Mouse (Mus musculus) B cell, adult 2 months (primary cell): Measurements from ENCODE around the gene Snrnp27.

Source experiments
- DNase-seq, 2 experiments: peaks; one replicate each; pipeline ENCODE4 v3.0.0; 2022

Snrnp27 gene

DNA sequence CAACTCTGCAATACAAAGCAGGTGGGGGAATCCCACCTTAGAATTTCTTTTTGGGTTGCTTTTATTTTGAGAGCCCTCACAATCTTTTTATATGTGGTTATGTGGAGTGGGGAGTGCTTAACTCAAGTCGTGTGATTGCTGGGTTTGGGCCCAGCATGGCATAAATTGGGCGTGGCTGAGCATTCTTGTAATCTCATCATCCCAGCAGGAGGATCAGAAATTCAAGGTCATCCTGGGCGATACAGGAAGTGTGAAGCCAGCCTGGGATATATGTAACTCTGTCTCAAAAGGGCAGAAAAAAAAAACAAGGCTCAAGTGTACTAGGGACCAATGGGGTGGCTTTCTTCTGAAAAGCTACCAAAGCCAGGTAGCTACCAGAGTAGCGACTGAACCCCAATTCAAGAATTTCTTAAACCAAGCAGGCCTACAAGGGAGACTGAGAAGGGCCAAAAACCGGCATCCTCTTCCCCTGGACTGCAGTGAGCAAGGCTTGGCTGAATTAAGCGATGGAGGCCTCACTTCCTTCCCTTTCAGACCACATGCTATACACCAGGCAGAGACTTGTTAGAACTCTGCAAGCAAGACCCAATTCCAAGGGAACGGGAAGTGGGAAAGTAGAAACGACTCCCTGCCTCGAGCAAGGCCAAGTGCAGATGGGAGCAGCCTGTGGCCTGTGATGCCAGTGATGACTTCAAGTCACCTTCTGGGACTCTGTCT lies 24.0 kb downstream of the Snrnp27 start:
- no peak for DNase-seq

DNA sequence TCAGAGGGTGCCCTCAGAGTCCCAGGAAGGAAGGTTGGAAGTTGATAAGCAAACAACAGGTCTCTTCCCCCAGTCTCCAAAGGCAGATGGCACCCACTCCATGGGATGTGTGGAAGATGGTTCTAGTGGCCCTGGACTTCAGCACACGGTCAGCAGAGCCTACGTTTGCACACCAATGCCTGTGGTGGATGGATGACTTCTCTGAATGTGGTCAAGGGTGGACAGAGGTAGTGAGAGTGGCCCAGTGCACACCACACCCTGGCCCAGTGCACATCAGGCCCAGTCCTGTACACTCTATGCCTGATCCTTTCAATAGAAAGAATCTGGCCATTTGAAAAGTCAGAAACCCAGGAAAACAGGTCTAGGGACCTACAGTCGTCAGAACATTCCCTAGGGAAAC lies 25.8 kb downstream of the Snrnp27 start:
- no peak for DNase-seq

DNA sequence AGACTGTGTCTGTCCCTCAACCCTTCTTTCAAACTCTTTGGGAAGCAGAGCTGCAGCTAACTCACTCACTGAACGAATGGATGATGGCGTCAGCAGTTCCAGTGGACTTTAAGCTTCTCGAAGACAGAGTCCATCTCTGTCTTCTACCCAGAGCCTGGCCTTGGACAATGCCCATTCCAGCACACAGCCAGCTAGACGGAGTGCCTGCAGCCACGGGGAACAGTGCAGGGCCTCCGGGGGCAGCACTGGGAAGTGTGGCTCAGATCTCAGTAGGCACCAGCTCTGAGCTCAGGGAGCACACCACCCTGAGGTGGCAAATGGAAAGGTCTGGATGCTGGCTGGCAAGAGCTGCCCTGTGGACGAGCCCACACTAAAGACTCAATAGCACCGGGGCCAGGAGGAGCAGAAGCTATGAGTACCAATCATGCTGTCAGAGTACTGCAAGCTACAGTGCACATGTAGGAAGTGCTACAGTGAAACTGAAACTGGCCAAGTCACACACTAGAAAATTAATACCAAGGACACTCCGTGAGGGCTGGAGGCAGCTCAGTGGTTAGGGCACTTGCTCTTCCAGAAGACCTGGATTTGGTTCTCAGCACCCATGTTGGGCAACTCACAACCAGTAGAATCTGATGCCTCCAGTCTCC lies 29.9 kb downstream of the Snrnp27 start:
- peak; percentile 42 to 52 for DNase-seq

DNA sequence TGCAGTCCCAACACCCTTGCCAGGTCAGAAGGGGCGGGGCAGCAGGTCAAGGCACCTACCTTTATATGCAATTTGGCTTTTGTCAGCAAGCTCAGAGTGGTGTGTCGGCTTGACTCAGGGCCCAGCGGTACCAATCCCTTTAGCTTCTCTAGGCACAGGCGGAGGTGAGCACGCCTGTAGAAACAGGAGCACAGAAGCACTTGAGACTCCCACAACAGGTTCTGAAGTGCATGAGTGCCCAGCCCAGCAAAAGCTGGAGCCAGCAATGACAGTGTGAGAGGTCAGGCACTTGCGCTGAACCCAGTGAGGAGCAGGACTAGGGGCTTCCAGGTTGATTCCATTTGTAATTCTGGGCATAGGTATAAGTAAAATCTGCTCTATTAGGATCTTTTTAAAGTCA lies 31.3 kb downstream of the Snrnp27 start:
- no peak for DNase-seq

DNA sequence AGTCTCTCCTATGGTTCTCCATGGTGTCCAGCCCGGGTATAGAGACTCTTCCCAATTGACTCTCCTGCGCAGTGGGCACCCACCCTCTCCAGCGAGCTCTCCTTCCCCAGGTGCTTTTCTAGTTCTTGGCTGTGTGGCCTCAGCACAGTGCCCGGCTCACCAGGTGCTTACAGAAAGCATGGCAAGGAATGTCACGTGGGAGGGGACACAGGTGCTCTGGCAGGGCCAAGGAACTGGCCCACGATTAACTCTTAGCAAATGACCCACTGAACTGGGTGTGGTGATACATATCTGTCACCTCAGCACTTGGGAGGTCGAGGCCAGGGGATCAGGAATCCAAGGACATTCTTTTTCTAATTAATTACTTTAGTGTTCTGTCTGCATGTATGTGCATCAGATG lies 38.2 kb downstream of the Snrnp27 start:
- DNase-seq, result no peak

DNA sequence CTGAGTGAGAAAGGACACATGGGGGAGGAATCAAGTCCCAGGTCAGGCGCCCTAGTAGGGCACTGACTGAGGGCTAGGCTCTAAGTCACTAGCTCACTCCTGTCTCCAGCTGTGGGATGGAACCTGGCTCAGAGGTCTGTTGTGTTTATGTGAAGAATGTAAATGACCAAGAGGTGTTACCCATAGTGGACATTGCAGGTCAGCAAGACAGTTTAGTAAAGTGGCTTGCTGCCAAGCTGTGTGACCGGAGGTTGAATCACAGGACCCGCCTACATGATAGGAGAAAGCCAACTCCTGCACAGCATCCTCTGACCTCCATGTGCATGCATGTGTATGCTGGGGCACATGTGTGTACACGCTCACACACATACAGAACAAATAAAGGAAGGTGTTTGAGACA lies 38.8 kb downstream of the Snrnp27 start:
- no peak for DNase-seq

DNA sequence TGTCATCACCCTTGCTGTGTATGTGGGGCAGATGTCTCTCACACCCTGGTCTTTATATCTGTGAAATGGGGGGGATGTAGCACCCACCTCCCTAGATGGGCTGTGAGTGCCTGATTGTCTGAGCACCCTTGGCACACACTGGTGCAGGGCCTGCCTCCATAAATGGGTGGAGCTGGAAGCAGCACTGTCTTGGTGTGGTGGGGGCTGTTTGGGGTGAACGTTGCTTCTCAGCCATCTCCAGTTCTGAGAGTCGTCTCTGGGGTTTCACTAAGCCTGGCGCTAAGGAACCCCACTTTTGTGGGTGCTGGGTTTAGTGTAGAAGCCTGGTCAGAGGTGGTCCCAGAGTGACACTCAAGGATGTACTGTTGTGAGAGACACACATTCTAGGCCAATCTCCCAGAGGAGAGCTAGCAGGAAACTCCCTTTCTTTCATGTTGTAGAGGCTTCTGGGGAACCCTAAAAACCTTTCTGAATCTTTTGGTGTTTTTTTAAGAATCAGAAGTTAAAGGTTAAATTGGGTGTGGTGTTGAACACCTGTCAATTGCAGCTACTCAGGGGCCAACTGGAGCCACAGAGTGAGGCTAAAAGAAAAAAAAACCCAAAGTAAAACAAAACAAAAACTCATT lies 39.4 kb downstream of the Snrnp27 start:
- DNase-seq, result no peak

DNA sequence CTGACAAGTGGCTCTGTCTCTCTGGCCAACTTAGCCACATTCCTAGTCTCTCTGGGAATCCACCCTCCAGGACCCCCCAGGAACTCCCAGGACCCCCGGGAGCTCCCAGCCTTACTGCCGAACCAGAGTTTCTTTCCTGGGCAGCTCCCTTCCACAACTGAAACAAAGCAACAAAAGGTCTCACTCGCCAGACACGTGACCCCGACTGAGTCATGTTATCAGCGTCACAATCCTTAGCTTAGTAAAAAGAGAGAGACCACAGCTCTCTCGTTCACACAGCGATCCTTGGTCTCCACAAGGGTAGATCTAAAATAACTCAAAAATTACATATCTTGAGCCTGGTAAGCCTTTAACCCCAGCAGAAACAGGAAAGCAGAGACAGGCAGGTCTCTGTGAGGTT lies 42.6 kb downstream of the Snrnp27 start:
- no peak for DNase-seq

DNA sequence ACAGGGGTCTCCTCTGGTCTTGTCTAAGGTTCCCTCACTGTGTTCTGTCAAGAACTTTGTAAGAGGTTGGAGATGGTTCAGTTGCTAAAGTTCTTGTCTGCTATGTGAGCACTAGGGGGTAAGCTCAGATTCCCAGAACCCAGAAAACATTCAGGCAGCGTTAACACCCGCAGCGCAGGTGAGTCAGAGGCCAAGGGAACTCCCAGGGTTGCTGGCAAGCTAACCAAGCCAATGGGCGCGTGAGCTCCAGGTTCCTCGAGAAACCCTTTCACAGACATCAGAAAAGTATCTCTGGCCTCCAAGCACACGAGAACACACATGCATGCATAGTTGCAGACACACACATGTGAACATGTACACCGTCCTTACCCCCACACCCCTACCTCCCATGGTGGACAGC lies 43.5 kb downstream of the Snrnp27 start:
- no peak for DNase-seq

DNA sequence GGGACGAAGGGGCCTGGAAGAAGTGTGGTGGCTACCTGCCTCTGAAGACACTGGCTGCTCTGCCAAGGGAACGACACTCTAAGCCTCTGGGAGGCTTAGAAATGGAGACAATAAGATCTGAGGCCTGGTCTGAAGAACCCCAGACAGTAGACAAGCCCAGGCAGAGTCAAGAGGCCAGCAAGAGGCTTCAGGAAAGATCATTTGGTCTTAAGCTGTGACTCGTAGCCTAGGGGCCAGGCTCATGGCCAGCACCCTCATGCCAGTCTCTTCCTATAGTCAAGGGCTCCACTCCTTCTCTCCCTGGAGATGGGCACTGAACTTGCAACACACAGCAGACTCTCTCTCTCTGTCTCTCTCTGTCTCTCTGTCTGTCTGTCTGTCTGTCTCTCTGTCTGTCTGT lies 44.2 kb downstream of the Snrnp27 start:
- no peak for DNase-seq

DNA sequence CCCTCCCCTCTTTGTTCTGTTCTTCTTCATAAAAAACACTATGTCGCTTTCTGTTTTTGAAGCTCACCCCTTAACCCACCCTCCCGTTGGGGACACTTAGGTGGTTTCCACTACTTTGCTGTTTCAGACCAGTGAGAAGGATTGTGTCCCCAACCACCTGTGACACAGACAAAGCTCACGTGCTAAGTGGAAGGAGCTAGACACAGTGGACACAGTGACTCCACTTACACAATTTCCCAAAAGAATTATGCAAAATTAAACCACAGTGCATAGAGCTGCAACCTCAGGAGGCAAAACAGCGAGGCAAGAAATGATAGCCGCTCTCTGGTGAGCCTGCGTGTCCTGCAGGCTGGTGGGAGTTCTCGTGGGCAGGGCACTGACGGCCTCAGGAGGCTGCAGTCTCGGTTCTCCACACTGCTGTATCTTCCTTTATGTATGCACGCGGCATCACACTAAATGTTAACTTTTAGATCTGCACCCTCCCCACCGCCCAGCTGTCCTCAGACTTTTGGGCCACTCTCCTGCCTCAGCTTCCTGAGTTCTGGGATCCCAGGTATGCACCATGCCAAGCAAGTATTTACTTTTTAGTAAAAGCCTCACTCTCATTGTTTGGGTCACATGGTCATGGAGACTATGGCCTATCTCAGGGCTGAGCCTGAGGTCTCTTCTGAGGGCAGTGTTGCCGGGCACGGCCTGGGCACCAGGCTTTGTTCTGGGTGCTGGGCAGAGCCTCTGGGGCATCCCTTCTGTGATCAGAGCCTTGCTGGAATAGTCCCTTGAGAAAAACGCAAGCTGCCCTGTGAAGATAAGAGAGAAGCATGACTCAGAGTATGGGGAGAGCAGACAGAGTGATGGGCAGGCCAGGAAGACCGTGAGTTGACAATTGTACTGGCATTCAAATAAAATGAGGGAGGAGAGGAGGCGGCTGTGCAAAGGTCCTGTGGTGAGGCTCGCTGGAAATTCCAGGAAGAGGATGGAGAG lies 44.9 kb downstream of the Snrnp27 start:
- no peak for DNase-seq

DNA sequence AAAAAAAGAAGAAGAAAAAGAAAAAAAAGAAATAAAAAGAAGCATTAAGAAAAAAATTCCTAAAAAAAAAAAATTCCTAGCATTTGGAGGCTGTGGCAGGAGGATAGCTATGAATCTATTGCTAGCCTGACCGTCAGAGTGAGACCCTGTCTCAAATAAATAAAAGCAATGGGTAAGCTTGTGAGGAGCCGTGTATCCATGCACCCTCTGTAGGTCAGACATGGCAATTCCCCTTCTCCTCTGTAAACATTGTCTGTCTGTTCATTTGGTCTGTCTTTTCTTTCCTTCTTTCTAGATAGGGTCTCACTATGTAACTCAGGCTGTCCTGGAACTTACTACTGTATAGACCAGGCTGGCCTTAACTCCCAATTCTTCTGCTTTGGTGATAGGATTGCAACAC lies 45.9 kb downstream of the Snrnp27 start:
- no peak for DNase-seq

DNA sequence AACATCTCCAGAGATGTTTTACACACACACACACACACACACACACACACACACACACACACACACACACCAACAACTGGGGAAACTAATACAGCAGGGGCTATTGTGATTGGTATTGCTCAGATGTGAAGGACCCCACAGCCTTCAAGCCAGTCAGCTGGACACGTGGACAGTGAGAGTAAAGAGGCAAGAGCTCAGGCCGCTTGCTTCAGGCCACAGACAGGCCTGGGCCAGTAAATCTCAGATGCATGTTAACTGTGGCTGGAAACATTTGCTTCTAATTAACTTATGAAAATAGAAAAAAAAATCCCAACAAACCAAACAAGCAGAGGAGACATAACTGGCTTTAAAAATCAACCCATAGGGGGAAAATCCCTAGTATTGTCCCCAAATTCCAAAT lies 46.5 kb downstream of the Snrnp27 start:
- DNase-seq, result no peak

DNA sequence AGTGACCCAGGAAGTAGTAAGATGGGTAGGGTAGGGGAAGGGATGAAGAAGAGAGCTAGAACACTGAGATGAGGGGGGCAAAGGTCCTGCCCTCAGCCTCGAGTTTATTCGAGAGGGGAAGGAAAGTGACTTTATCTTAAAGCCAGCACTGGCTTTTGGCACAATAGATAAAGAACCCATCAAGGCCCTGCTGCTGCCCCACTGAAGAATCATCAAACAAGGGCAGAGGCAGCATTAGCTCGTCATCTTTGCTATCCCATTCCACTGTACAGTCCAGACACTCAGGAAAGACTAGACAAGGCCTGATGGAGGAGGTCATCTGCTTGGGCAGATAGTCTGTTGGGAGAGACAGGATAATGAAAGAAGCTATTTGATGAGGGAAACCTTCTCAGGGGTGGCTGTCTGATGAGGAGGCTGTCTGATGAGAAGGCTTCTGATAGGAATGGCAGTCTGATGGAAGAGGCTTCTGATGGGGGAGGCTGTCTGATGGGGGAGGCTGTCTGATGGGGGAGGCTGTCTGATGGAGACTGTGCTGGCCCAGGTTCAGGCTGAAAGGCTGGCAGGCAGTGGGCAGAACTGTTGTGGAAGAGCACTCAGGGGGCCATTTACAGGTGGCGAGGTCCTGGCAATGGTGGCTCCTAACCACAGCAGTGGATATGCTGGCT lies 47.0 kb downstream of the Snrnp27 start:
- no peak for DNase-seq

DNA sequence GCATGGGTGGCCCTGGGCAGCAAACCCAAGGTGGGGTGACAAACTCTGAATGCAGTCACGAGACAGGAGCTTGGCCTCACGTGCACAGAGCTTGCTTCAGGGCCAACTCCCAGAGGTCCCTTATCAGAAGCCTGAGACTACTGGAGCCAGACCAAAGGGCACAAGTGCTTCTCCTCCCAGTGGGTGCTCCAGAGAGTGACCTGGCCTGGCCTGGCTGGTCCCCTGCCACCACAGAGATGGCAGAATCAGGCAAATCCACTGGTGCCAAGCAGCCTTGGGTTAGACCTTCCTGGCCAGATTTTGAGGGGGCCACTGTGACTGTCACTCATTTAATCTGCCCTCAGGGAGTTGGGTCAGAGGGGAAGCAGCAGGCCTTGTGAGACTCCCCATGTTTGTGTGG lies 47.8 kb downstream of the Snrnp27 start:
- no peak for DNase-seq

DNA sequence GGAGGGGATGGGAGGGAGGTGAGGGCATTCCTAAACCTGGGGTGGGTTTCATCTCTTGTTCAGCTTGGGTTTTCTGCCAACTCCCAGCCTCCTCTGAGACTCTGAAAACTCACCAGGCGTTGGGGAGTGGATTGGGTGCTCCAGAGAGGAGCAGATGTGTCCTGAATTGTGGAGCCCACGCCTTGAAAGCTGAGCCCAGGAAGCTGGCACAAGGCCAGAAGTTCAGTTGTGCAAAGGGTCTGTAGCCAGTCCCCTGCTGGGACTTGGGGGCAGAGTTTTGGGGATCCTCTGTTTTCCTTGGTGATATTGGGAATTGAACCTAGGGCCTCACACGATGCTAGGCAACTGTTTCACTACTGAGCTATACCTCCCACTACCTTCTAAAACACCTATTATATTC lies 54.2 kb downstream of the Snrnp27 start:
- DNase-seq, result no peak

DNA sequence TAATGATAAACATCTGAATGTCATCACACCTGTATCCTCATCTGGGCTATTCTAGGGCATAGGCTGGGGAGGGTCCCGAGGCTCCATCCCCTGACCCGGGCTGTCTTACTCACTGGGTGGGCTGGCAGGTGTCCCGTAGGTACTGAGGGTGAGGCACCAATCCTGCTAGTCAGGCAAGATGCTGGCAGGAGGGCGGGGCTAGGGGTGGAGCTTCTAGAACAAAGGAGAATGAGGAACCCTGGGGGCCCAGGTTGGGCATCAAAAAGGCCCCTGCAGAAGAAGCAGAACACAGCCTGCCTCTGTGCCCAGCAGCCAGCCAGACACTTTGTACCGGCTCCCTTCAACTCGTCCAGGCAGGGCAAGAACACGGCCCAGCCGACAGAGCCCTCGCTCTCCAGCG lies 56.4 kb downstream of the Snrnp27 start, which contains the start of gene Asprv1:
TSS of gene Asprv1 (plus strand) at position 219 of the 400 bp plus-strand sequence.
- DNase-seq, result peak; percentile 14 to 25
